9 mouse cellular contexts compared by ENCODE assay signal in the genomic region with DNA sequence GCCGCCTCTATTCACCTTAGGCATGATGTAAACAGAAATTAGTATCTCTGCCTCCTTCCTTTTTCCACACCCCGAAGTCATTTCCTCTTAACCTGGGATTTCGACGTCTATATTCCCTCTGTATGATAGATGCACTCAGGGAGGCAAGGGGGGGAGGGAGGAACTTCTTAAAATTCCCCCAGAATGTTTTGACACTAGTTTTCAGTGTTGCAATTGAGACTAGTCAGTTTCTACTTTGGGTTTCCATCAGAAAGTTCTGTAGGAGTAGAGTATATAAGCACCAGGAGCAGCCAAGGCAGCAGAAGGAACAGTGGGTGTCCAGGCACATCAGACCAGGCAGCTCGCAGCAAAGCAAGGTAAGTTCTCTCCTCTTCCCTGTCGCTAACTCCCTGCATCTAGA. TPM values are rescaled to one million over a fixed set of nuclear protein-coding genes. Genes with fewer than 3 reads are reported as not detected.
A peak's percentile ranks its signal among the peaks of the same experiment; 100 is the strongest.
DNase-seq lines count a peak whose midpoint lies in the region; ATAC-seq lines count a peak whose summit lies in the region.
"Had no signal": no experiment of that assay in that cellular context is flagged by ENCODE, and none has a peak within 500 bp of the region (broad histone marks: within the 10 kb centered on the region; RNA-seq: fewer than 3 reads in every experiment).

A gene (plus strand): TSS at position 301 of the 400 bp plus-strand sequence.

- no peaks in the 10 kb centered on the region for H3K36me3 ChIP-seq in neural tube, embryonic 11.5 days (ENCODE audit: control insufficient read depth, insufficient read depth, low read length)
- H3K36me3 ChIP-seq in limb, embryonic 15.5 days: no peaks in the 10 kb centered on the region
- H3K36me3 ChIP-seq in stomach, embryonic 15.5 days: no peaks in the 10 kb centered on the region

- no peaks in the 10 kb centered on the region; the same call in 1 of the 2 replicates for H3K4me1 ChIP-seq in neural tube, embryonic 11.5 days (ENCODE audit: control insufficient read depth, insufficient read depth, low read length)
- H3K4me1 ChIP-seq in limb, embryonic 15.5 days: peaks cover 6% of the 10 kb centered on the region; the same call in 1 of the 2 replicates
- no peaks in the 10 kb centered on the region for H3K4me1 ChIP-seq in stomach, embryonic 15.5 days

- ATAC-seq in neural tube, embryonic 11.5 days (ENCODE audit: insufficient read depth, low FRiP score, low TSS enrichment): no peak
- ATAC-seq in granulocyte monocyte progenitor cell, adult 5-6 weeks (replicated peaks; ENCODE audit: poor library complexity, severe bottlenecking): peak; percentile 8; the same call in 1 of the 2 replicates
- ATAC-seq in limb, embryonic 15.5 days (ENCODE audit: insufficient number of reproducible peaks, low FRiP score, low TSS enrichment, low read depth): no peak
- no peak for ATAC-seq in stomach, embryonic 15.5 days (ENCODE audit: insufficient read depth, low FRiP score, low read depth)
- ATAC-seq: activated CD4-positive, CD25-positive, alpha-beta regulatory T cell, adult 4 months had no signal

- H3K9me3 ChIP-seq in neural tube, embryonic 11.5 days (ENCODE audit: control insufficient read depth, low read length): no peaks in the 10 kb centered on the region
- H3K9me3 ChIP-seq in limb, embryonic 15.5 days: no peaks in the 10 kb centered on the region
- H3K9me3 ChIP-seq in stomach, embryonic 15.5 days: no peaks in the 10 kb centered on the region

- no peaks in the 10 kb centered on the region for H3K27me3 ChIP-seq in neural tube, embryonic 11.5 days (ENCODE audit: control insufficient read depth, insufficient read depth, low read length)
- 0 out of 2 replicates have a peak, but pooled peaks cover 3% of the 10 kb centered on the region for H3K27me3 ChIP-seq in limb, embryonic 15.5 days
- H3K27me3 ChIP-seq in stomach, embryonic 15.5 days (replicated peaks): no peaks in the 10 kb centered on the region

- 79% methylated on average over 6 of the region's 6 CpGs for WGBS in neural tube, embryonic 11.5 days
- WGBS in limb, embryonic 15.5 days: 74% methylated on average over 6 of the region's 6 CpGs
- 62% methylated on average over 6 of the region's 6 CpGs for WGBS in stomach, embryonic 15.5 days

- peak within 1 kb of the TSS; percentile 48 for H3K4me2 ChIP-seq in neural tube, embryonic 11.5 days (ENCODE audit: low read depth)
- H3K4me2 ChIP-seq in limb, embryonic 15.5 days: peak within 1 kb of the TSS; percentile 64
- peak within 1 kb of the TSS; percentile 68 for H3K4me2 ChIP-seq in stomach, embryonic 15.5 days

- no peak within 1 kb of the TSS for H3K27ac ChIP-seq in neural tube, embryonic 11.5 days (ENCODE audit: low read depth, low read length)
- H3K27ac ChIP-seq in limb, embryonic 15.5 days: no peak within 1 kb of the TSS
- no peak within 1 kb of the TSS for H3K27ac ChIP-seq in stomach, embryonic 15.5 days

- DNase-seq in neural tube, embryonic 11.5 days (ENCODE audit: low spot score): no peak
- DNase-seq in neural tube, embryonic 10.5 days (ENCODE audit: extremely low spot score, low spot score): no peak
- DNase-seq in adrenal gland, adult 18-20 months (ENCODE audit: low spot score in 2 of 2): no peak
- DNase-seq in thymus, postnatal 36 days: no peak

- H3K4me3 ChIP-seq in neural tube, embryonic 11.5 days (ENCODE audit: low read depth, low read length): peak within 1 kb of the TSS; percentile 28
- peak within 1 kb of the TSS; percentile 38 for H3K4me3 ChIP-seq in limb, embryonic 15.5 days
- peak within 1 kb of the TSS; percentile 38 for H3K4me3 ChIP-seq in stomach, embryonic 15.5 days (replicated peaks)

- peak within 1 kb of the TSS; percentile 55 for H3K9ac ChIP-seq in neural tube, embryonic 11.5 days (ENCODE audit: low read length)
- H3K9ac ChIP-seq in limb, embryonic 15.5 days: no peak within 1 kb of the TSS
- no peak within 1 kb of the TSS for H3K9ac ChIP-seq in stomach, embryonic 15.5 days

RNA-seq across cellular contexts. Expression of the gene that starts here (rescaled TPM):
- not detected in 2 replicates for polyA plus RNA-seq in neural tube, embryonic 11.5 days (2014; fragmentation: Nextera tagmentation; extraction: Ambion mirVana)
- not detected in 2 replicates for total RNA-seq in granulocyte monocyte progenitor cell, adult 5-6 weeks (2014; fragmentation: Nextera tagmentation)
- total RNA-seq in granulocyte monocyte progenitor cell, adult 5-6 weeks (2017): not detected in 2 replicates
- polyA plus RNA-seq in limb, embryonic 15.5 days (2015; fragmentation: Nextera tagmentation; extraction: Ambion mirVana): 0.08 and 0.12 TPM in 2 replicates
- polyA plus RNA-seq in stomach, embryonic 15.5 days (2015; fragmentation: Nextera tagmentation; extraction: Ambion mirVana): 0.06 TPM in 1 of 2 replicates, not detected in the other
- not detected for total RNA-seq in adrenal gland, adult 18-20 months (2021)
- total RNA-seq: left cerebral cortex, adult 8-10 months had no signal
- polyA plus RNA-seq: activated CD4-positive, CD25-positive, alpha-beta regulatory T cell, adult 4 months had no signal

Comparison
In these comparisons a context has a peak if more than half of its experiments do, and no peak if none do; other contexts are left out.
1. Peak in ATAC-seq in granulocyte monocyte progenitor cell, adult 5-6 weeks; RNA of the gene not detected or under 1 TPM.